Mouse (Mus musculus): Measurements from ENCODE around the gene Gm9195. TPM values are rescaled to one million over a fixed set of nuclear protein-coding genes. Genes with fewer than 3 reads are reported as not detected.

Gm9195 gene
- polyA plus RNA-seq, 1 experiment from 2014 or later: not detected

GRCm38 (mm10) chr14:72458930-72459329, 32.7 kb downstream of the Gm9195 start:
- 100% methylated on average over 1 of the region's 1 CpGs for WGBS
- no peak for TF ChIP-seq CTCF (IDR thresholded peaks at IDR 0.05; ENCODE audit: low read depth)

GRCm38 (mm10) chr14:72447141-72448091, 44.2 kb downstream of the Gm9195 start:
- H3K9ac ChIP-seq (ENCODE audit: low read depth, low read length): no peak overlapping the region

More at GRCm38 (mm10) chr14:72458930-72459329, 32.7 kb downstream of the Gm9195 start:
- H3K4me2 ChIP-seq (ENCODE audit: low read length): no peak overlapping the region
- H3K36me3 ChIP-seq (ENCODE audit: insufficient read depth, low read length): no peaks in the 10 kb centered on the region
- H3K4me3 ChIP-seq (replicated peaks; ENCODE audit: low read depth, low read length): no peak overlapping the region
- no peak for ATAC-seq (replicated peaks; ENCODE audit: low FRiP score, low read depth)
- H3K4me1 ChIP-seq (replicated peaks; ENCODE audit: insufficient read depth, low read length): no peaks in the 10 kb centered on the region
- no peaks in the 10 kb centered on the region for H3K9me3 ChIP-seq (replicated peaks; ENCODE audit: low read length)
- no peaks in the 10 kb centered on the region for H3K27me3 ChIP-seq (ENCODE audit: insufficient read depth, low read length)
- no peak overlapping the region for H3K27ac ChIP-seq
- no peak for DNase-seq (ENCODE audit: low spot score)
- H3K9ac ChIP-seq (ENCODE audit: low read depth, low read length): no peak overlapping the region

GRCm38 (mm10) chr14:72442936-72443335, 48.7 kb downstream of the Gm9195 start:
- no peak for TF ChIP-seq CTCF (IDR thresholded peaks at IDR 0.05; ENCODE audit: low read depth)
- ATAC-seq (replicated peaks; ENCODE audit: low FRiP score, low read depth) (no peak), DNase-seq (ENCODE audit: low spot score) (no peak)
- Histone ChIP-seq H3K4me2 (ENCODE audit: low read length) (no peak overlapping the region), H3K9me3 (replicated peaks; ENCODE audit: low read length) (no peaks in the 10 kb centered on the region), H3K4me1 (replicated peaks; ENCODE audit: insufficient read depth, low read length) (no peaks in the 10 kb centered on the region), H3K27me3 (ENCODE audit: insufficient read depth, low read length) (no peaks in the 10 kb centered on the region), H3K36me3 (ENCODE audit: insufficient read depth, low read length) (no peaks in the 10 kb centered on the region), H3K4me3 (replicated peaks; ENCODE audit: low read depth, low read length) (no peak overlapping the region), H3K27ac (no peak overlapping the region), H3K9ac (ENCODE audit: low read depth, low read length) (no peak overlapping the region)
- WGBS: 76% methylated on average over 11 of the region's 11 CpGs

More at GRCm38 (mm10) chr14:72447141-72448091, 44.2 kb downstream of the Gm9195 start:
- Histone ChIP-seq H3K36me3 (ENCODE audit: insufficient read depth, low read length) (no peaks in the 10 kb centered on the region), H3K27ac (no peak overlapping the region), H3K4me1 (replicated peaks; ENCODE audit: insufficient read depth, low read length) (no peaks in the 10 kb centered on the region), H3K9me3 (replicated peaks; ENCODE audit: low read length) (no peaks in the 10 kb centered on the region), H3K27me3 (ENCODE audit: insufficient read depth, low read length) (no peaks in the 10 kb centered on the region), H3K4me2 (ENCODE audit: low read length) (no peak overlapping the region), H3K4me3 (replicated peaks; ENCODE audit: low read depth, low read length) (no peak overlapping the region)
- ATAC-seq (replicated peaks; ENCODE audit: low FRiP score, low read depth): no peak
- peak; percentile 74 for TF ChIP-seq CTCF (IDR thresholded peaks at IDR 0.05; ENCODE audit: low read depth)
- WGBS: 56% methylated on average over 9 of the region's 9 CpGs
- peak; percentile 69 for DNase-seq (ENCODE audit: low spot score)

- no peak overlapping the region for H3K4me2 ChIP-seq (ENCODE audit: low read length)
- no peaks in the 10 kb centered on the region for H3K9me3 ChIP-seq (replicated peaks; ENCODE audit: low read length)
- no peaks in the 10 kb centered on the region for H3K27me3 ChIP-seq (ENCODE audit: insufficient read depth, low read length)
- DNase-seq (ENCODE audit: low spot score): no peak
- no peak for TF ChIP-seq CTCF (IDR thresholded peaks at IDR 0.05; ENCODE audit: low read depth)
- no peak overlapping the region for H3K27ac ChIP-seq
- WGBS: 85% methylated on average over 7 of the region's 7 CpGs
- H3K9ac ChIP-seq (ENCODE audit: low read depth, low read length): no peak overlapping the region
- no peaks in the 10 kb centered on the region for H3K4me1 ChIP-seq (replicated peaks; ENCODE audit: insufficient read depth, low read length)
- H3K36me3 ChIP-seq (ENCODE audit: insufficient read depth, low read length): no peaks in the 10 kb centered on the region
- no peak for ATAC-seq (replicated peaks; ENCODE audit: low FRiP score, low read depth)
- no peak overlapping the region for H3K4me3 ChIP-seq (replicated peaks; ENCODE audit: low read depth, low read length)
Observed at GRCm38 (mm10) chr14:72440929-72441328, 50.7 kb downstream of the Gm9195 start.

- Histone ChIP-seq H3K27ac (no peak overlapping the region), H3K27me3 (ENCODE audit: insufficient read depth, low read length) (no peaks in the 10 kb centered on the region), H3K4me1 (replicated peaks; ENCODE audit: insufficient read depth, low read length) (no peaks in the 10 kb centered on the region), H3K9ac (ENCODE audit: low read depth, low read length) (no peak overlapping the region), H3K36me3 (ENCODE audit: insufficient read depth, low read length) (no peaks in the 10 kb centered on the region), H3K4me3 (replicated peaks; ENCODE audit: low read depth, low read length) (no peak overlapping the region), H3K9me3 (replicated peaks; ENCODE audit: low read length) (no peaks in the 10 kb centered on the region), H3K4me2 (ENCODE audit: low read length) (no peak overlapping the region)
- TF ChIP-seq CTCF (IDR thresholded peaks at IDR 0.05; ENCODE audit: low read depth): no peak
- whole genome bisulfite sequencing: 78% methylated on average over 6 of the region's 6 CpGs
- no peak for DNase-seq (ENCODE audit: low spot score)
- no peak for ATAC-seq (replicated peaks; ENCODE audit: low FRiP score, low read depth)
Observed at GRCm38 (mm10) chr14:72440436-72440835, 51.2 kb downstream of the Gm9195 start.

GRCm38 (mm10) chr14:72438976-72439375, 52.7 kb downstream of the Gm9195 start:
- Histone ChIP-seq H3K4me3 (replicated peaks; ENCODE audit: low read depth, low read length) (no peak overlapping the region), H3K4me2 (ENCODE audit: low read length) (no peak overlapping the region), H3K27ac (no peak overlapping the region), H3K9ac (ENCODE audit: low read depth, low read length) (no peak overlapping the region), H3K9me3 (replicated peaks; ENCODE audit: low read length) (no peaks in the 10 kb centered on the region), H3K4me1 (replicated peaks; ENCODE audit: insufficient read depth, low read length) (no peaks in the 10 kb centered on the region), H3K27me3 (ENCODE audit: insufficient read depth, low read length) (no peaks in the 10 kb centered on the region), H3K36me3 (ENCODE audit: insufficient read depth, low read length) (no peaks in the 10 kb centered on the region)
- TF ChIP-seq CTCF (IDR thresholded peaks at IDR 0.05; ENCODE audit: low read depth): no peak
- 90% methylated on average over 1 of the region's 1 CpGs for WGBS
- no peak for ATAC-seq (replicated peaks; ENCODE audit: low FRiP score, low read depth)
- no peak for DNase-seq (ENCODE audit: low spot score)

Measured in kidney, postnatal 0 days (tissue).